Mouse (Mus musculus) duodenum, adult 2 months (tissue): ENCODE results near the gene 3110009E18Rik. TPM values are rescaled to one million over a fixed set of nuclear protein-coding genes. Genes with fewer than 3 reads are reported as not detected.

Experiments used
- polyA plus RNA-seq: library from polyadenylated mRNA; depleted of rRNA; stranded (reverse); fragments of >200 nt; gene quantifications from 2 replicates; pipeline ENCODE4 v1.2.3, GENCODE M21; 2012; ENCODE audit warnings: low replicate concordance; rRNA removed

The 3110009E18Rik gene
- 0.42 TPM in 1 of 2 replicates, not detected in the other for polyA plus RNA-seq

GRCm38 (mm10) chr1:120120969-120121811 is at the start of gene 3110009E18Rik, which contains the start of gene Dbi:
TSS of gene 3110009E18Rik (plus strand) at chr1:120121187.
TSS of gene Dbi (minus strand) at chr1:120121078.

GRCm38 (mm10) chr1:120073519-120074306 is 47.3 kb upstream of the 3110009E18Rik start, which contains the start of gene Tmem37:
TSS of gene Tmem37 (minus strand) at chr1:120074074.

Other genes starting within 250 kb of the 3110009E18Rik start
- 2.6 and 3.0 TPM in 2 replicates for gene Tmem177, start 208.0 kb upstream of the 3110009E18Rik start, polyA plus RNA-seq
- 0.02 TPM in 1 of 2 replicates, not detected in the other for gene Cfap221, start 124.0 kb upstream of the 3110009E18Rik start, polyA plus RNA-seq
- gene Sctr, start 114.3 kb upstream of the 3110009E18Rik start, polyA plus RNA-seq = 1.5 and 2.9 TPM in 2 replicates
- 90.5 and 265 TPM in 2 replicates for gene Tmem37, start 47.1 kb upstream of the 3110009E18Rik start, polyA plus RNA-seq
- 517 and 537 TPM in 2 replicates for gene Dbi, start 109 bp upstream of the 3110009E18Rik start, polyA plus RNA-seq
- 10.0 and 11.6 TPM in 2 replicates for gene Steap3, start 151.5 kb downstream of the 3110009E18Rik start, polyA plus RNA-seq
- 0.06 TPM in 1 of 2 replicates, not detected in the other for gene C1ql2, start 219.4 kb downstream of the 3110009E18Rik start, polyA plus RNA-seq